Mouse (Mus musculus) stomach, embryonic 15.5 days (tissue): ENCODE results near the gene Gch1. TPM values are rescaled to one million over a fixed set of nuclear protein-coding genes. Genes with fewer than 3 reads are reported as not detected.

Experiments used
- ATAC-seq: fragments of 200-750 bp; cut with Nextera tagmentation; 2 replicates; pipeline ENCODE4 v1.8.0; 2017; ENCODE audit warnings: low read depth, moderate number of reproducible peaks, moderate TSS enrichment; ENCODE audit not compliant: insufficient read depth, low FRiP score
- H3K27ac ChIP-seq: fragments of 300-500 bp; sonication (generic); 2 replicates; pipeline ENCODE4 v1.5.1; 2015; ENCODE audit warnings: mild to moderate bottlenecking, inconsistent platforms
- H3K27me3 ChIP-seq: fragments of 300-500 bp; sonication (generic); replicated peaks from 2 replicates; pipeline ENCODE4 v1.6.1; 2015; ENCODE audit warnings: inconsistent platforms
- H3K36me3 ChIP-seq: fragments of 300-500 bp; sonication (generic); 2 replicates; pipeline ENCODE4 v1.6.1; 2015; ENCODE audit warnings: inconsistent platforms
- H3K4me1 ChIP-seq: fragments of 300-500 bp; sonication (generic); 2 replicates; pipeline ENCODE4 v1.6.1; 2015; ENCODE audit warnings: inconsistent platforms
- H3K4me2 ChIP-seq: fragments of 300-500 bp; sonication (generic); 2 replicates; pipeline ENCODE4 v1.6.1; 2015; ENCODE audit warnings: mild to moderate bottlenecking, inconsistent platforms
- H3K4me3 ChIP-seq: fragments of 300-500 bp; sonication (generic); replicated peaks from 2 replicates; pipeline ENCODE4 v1.5.1; 2015; ENCODE audit warnings: inconsistent platforms
- H3K9ac ChIP-seq: fragments of 300-500 bp; sonication (generic); 2 replicates; pipeline ENCODE4 v1.6.1; 2015; ENCODE audit warnings: inconsistent platforms
- H3K9me3 ChIP-seq: fragments of 300-500 bp; sonication (generic); 2 replicates; pipeline ENCODE4 v1.6.1; 2016; ENCODE audit warnings: inconsistent platforms
- WGBS: fragments of 180-500 bp; shearing (Covaris S2); methylation state at CpG from one replicate; pipeline ENCODE4 v1.1.7; 2015; 5-methylcytosine and 5-hydroxymethylcytosine counted together
- polyA plus RNA-seq: library from polyadenylated mRNA; unstranded; fragments of >200 nt; fragmentation: Nextera tagmentation; extraction: Ambion mirVana; gene quantifications from 2 replicates; pipeline ENCODE4 v1.2.1, GENCODE M21; 2015

Gene Gch1
- polyA plus RNA-seq, 1 experiment from 2014 or later, result 7.7 TPM

DNA sequence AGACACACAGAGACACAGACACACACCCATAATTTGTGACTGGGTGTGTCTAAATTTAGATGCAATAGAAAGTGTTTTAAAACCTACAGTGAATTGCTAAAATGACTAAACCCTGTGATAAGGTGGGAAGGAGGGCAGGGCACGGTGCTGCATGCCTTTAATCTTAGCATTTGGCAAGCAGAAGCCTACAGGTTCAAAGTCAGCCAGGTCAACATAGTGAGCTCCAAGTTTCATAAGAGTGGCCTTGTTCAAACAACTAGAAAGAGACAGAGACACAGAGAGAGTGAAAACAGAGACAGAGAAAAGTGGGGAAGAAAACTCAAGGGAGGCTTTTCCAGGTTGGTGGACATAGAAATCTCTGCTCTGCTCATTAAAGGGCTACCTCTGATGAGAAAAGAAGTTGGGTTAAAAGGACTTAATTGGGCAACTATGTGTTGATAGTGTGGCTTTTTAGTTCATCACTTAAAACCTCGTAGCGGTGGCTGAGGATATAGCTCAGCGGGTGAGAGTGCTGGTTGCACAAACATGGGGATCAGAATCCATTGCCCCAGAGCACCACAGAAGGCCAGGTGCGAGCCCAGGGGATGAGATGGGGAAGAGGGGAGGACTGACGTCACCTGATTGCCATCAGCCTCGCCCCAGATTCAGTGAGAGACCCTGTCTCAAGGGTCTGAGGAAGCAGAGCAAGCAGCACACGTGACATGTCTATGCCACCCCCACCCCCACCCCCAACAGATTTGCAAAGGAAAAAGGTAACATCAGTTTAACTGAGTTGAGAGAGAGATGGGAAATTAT, 31.2 kb upstream of the Gch1 start:
- no peak overlapping the region for H3K4me2 ChIP-seq
- 76% methylated on average over 8 of the region's 8 CpGs for WGBS

DNA sequence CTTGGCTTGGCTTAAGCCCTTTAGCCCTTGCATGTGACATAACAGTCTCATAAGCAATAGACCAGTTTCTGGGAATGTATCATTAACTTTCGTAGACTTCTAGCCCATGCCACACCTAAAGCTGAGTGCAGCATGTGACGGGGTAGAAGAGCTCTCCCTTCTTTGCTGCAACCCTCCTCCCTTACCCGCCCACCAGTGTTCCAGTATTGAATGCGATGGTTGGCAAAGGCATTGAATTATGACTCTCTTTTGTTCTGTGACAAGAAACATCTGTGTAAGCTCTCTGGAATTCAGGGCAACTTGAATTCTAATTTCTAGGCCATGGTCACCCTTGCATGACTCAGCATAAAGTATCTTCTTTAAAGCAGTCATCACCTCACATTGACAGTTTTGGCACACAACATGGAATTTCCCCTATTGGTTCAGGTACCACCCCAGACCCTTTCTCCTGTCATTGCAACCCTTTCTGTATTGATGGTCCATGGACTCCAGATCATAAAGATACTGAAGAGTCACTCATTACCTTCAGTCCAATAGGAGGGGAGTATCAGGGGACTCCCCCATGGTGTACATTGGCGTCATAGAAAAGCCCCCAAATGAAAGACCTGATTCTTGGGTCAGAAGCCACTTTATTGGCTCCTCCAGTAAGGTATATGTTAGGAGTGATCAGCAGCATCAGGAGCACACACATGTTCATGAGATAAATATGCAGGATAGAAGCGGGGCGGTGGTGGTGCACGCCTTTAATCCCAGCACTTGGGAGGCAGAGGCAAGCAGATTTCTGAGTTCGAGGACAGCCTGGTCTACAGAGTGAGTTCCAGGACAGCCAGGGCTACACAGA, 29.8 kb upstream of the Gch1 start:
- Histone ChIP-seq H3K9ac (no peak overlapping the region), H3K4me1 (no peaks in the 10 kb centered on the region), H3K27ac (no peak overlapping the region), H3K27me3 (no peaks in the 10 kb centered on the region), H3K4me3 (no peak overlapping the region), H3K4me2 (no peak overlapping the region), H3K36me3 (no peaks in the 10 kb centered on the region), H3K9me3 (no peaks in the 10 kb centered on the region)
- WGBS, result 88% methylated on average over 9 of the region's 9 CpGs
- ATAC-seq, result no peak

More for the DNA sequence above, 31.2 kb upstream of the Gch1 start:
- no peak overlapping the region for H3K4me3 ChIP-seq
- no peaks in the 10 kb centered on the region for H3K36me3 ChIP-seq
- no peak overlapping the region for H3K9ac ChIP-seq
- H3K27me3 ChIP-seq, result no peaks in the 10 kb centered on the region
- H3K9me3 ChIP-seq, result no peaks in the 10 kb centered on the region
- no peaks in the 10 kb centered on the region for H3K4me1 ChIP-seq
- ATAC-seq, result no peak
- H3K27ac ChIP-seq, result no peak overlapping the region

DNA sequence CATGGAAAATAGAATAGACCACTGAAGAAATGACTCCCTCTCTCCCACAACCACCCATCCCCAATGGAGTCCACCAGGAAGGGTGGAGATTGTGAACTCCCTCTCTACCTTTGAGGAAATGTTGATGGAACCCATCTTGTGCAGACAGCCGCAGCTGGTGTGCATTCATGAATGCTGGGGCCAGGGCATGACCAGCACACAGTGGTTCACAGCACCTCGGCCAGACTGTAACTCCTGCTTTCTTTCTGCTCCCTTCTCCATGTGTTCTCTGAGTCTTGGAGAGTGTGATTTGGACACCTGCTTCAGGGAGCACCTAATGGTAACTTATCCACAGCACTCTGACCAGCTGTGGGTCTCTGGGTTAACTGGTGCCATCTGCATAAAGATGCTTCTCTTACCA, 27.3 kb upstream of the Gch1 start:
- no peaks in the 10 kb centered on the region for H3K36me3 ChIP-seq
- H3K4me1 ChIP-seq, result no peaks in the 10 kb centered on the region
- H3K27me3 ChIP-seq, result no peaks in the 10 kb centered on the region
- no peak overlapping the region for H3K4me3 ChIP-seq
- H3K4me2 ChIP-seq, result no peak overlapping the region
- no peak overlapping the region for H3K9ac ChIP-seq
- ATAC-seq, result no peak
- H3K9me3 ChIP-seq, result no peaks in the 10 kb centered on the region
- WGBS, result 85% methylated on average over 2 of the region's 2 CpGs
- no peak overlapping the region for H3K27ac ChIP-seq

DNA sequence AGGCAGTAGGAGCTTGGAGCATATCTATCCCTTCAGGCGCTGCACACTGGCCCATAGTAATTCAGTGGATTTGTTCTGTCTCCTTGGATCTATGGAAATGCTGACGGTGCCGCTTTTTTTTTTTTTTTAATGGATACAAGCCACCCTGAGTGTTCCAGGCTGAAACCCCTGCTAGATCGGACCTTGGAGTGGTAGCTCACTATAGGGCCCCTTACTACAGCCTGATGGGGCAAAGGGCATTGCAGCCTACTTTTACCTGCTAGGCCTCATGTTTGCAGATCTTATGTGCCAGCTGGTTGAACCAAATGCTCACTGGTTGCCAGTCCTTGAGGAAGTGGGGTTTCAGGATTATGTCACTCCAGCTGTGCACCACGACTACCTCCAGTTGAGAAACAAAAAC, 25.2 kb upstream of the Gch1 start:
- no peak; the same call in 1 of the 2 replicates for ATAC-seq

DNA sequence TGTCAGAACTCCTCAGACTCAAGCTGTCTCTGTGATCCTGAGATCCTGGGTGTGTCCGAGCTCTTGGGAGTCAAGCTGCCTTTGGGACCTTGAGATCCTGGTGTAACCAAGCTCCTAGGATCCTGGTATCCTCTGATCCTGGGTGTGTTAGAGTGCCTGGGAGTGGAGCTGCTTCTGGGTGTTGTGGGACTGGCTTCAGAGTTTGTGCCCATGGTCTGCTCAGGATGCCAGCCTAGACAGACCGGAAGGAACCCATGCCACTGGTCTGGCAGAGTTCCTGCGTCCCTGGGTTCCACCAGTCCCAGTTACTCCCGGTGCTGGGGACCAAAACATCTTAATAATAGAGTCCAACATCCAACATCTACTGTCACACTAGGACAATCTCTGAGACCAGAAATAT, 24.1 kb upstream of the Gch1 start:
- no peak for ATAC-seq
- no peaks in the 10 kb centered on the region for H3K4me1 ChIP-seq
- WGBS, result 79% methylated on average over 4 of the region's 4 CpGs

More for the DNA sequence above, 25.2 kb upstream of the Gch1 start:
- no peaks in the 10 kb centered on the region for H3K4me1 ChIP-seq
- H3K4me3 ChIP-seq, result no peak overlapping the region
- H3K9ac ChIP-seq, result no peak overlapping the region
- 64% methylated on average over 5 of the region's 5 CpGs for WGBS
- H3K36me3 ChIP-seq, result no peaks in the 10 kb centered on the region
- H3K27ac ChIP-seq, result no peak overlapping the region
- no peaks in the 10 kb centered on the region for H3K9me3 ChIP-seq
- no peak overlapping the region for H3K4me2 ChIP-seq
- H3K27me3 ChIP-seq, result no peaks in the 10 kb centered on the region

DNA sequence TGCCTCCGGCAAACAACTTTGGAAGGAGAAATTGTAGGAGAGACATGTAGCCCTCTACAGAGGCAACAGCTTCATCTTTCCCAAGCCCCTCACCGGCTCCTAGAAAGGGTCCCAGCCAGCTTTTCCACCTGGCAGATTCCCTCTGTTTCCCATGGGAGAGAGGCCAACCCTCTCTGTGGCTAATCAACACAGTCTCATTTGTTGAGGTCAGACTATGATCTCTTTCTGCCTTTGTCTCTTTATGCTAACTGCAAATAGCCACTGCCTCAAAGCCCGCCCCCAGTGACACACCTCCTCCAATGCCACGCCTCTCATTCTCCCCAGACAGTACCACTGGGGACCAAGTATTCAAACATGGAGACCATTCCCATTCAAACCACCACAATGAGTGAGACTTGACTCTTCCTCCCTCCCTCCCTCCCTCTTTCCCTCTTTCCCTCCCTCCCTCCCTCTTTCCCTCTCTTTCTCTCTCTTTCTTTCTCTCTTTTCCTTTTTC, 20.5 kb upstream of the Gch1 start:
- H3K4me3 ChIP-seq, result no peak overlapping the region
- no peak overlapping the region for H3K9ac ChIP-seq
- H3K27ac ChIP-seq, result no peak overlapping the region
- no peak for ATAC-seq
- no peaks in the 10 kb centered on the region for H3K27me3 ChIP-seq
- WGBS, result 85% methylated on average over 4 of the region's 4 CpGs
- no peaks in the 10 kb centered on the region for H3K36me3 ChIP-seq
- H3K9me3 ChIP-seq, result no peaks in the 10 kb centered on the region
- no peak overlapping the region for H3K4me2 ChIP-seq
- H3K4me1 ChIP-seq, result no peaks in the 10 kb centered on the region

More for the DNA sequence above, 24.1 kb upstream of the Gch1 start:
- Histone ChIP-seq H3K27me3 (no peaks in the 10 kb centered on the region), H3K4me3 (no peak overlapping the region), H3K9me3 (no peaks in the 10 kb centered on the region), H3K36me3 (no peaks in the 10 kb centered on the region), H3K27ac (no peak overlapping the region), H3K4me2 (no peak overlapping the region), H3K9ac (no peak overlapping the region)

DNA sequence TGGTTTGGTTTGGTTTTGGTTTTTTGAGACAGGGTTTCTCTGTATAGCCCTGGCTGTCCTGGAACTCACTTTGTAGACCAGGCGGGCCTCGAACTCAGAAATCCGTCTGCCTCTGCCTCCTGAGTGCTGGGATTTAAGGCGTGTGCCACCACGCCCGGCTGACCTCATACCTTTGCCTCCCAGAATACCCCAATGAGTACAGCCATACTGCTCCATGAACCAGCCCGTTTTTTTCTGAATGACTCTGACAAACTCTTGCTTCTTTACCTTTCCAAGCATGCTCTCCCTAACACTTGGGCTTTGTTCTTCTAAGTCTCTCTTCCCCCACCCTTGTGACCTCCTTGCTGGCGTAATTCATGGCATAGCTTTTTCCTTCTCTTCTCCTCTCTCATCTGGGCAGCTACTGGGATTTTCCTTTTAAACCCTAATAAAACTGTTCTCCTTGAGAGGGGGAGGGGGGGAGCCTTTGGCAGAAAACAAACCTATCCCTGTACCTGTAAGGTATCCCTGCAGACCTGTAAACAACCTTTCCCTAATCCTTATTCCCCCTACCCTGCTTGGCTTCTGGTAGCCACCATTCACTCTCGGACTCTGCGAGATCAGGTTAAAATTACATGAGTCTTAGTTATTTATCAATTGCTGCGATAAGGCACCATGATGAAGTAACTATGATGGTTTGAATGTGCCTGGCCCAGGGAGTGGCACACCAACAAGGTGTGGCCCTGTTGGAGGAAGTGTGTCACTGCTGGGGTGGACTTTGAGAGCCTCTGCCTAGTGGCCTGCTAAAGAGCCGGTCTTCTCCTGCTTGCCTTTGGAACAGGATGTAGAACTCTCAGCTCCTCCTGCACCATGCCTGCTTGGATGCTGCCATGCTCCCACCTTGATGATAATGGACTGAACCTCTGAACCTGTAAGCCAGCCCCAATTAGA, 19.6 kb upstream of the Gch1 start:
- no peak overlapping the region for H3K9ac ChIP-seq
- no peaks in the 10 kb centered on the region for H3K4me1 ChIP-seq
- no peaks in the 10 kb centered on the region for H3K27me3 ChIP-seq
- ATAC-seq, result 0 out of 2 replicates have a peak, but pooled peaks have one; percentile 39
- H3K27ac ChIP-seq, result no peak overlapping the region; the same call in 1 of the 2 replicates
- WGBS, result 84% methylated on average over 12 of the region's 12 CpGs
- H3K4me2 ChIP-seq, result no peak overlapping the region
- H3K4me3 ChIP-seq, result no peak overlapping the region
- H3K36me3 ChIP-seq, result no peaks in the 10 kb centered on the region
- H3K9me3 ChIP-seq, result no peaks in the 10 kb centered on the region

DNA sequence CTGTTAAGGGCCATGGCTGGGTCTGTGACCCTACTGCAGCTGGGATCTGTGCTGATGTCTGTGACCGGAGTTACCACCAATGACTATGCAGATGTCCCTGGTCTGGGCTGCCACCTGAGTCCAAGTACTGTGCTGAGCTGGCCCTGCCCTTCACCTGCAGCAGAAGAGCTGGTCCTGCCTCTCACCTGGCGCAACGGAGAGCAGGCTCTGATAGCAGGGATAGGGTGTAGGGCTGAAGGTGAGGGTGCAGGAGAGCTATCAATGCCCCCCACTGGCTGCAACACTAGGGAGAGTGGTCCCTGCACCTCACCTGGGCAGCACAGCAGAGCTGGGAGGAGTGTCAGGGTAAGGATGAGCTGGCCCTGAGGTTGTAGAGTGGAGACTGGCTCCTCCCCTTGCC, 17.4 kb upstream of the Gch1 start:
- no peak overlapping the region for H3K27ac ChIP-seq
- 79% methylated on average over 3 of the region's 3 CpGs for WGBS
- 0 out of 2 replicates have a peak, but pooled peaks have one; percentile 27 for ATAC-seq
- H3K27me3 ChIP-seq, result no peaks in the 10 kb centered on the region
- H3K9ac ChIP-seq, result no peak overlapping the region
- H3K4me2 ChIP-seq, result no peak overlapping the region
- H3K4me1 ChIP-seq, result no peaks in the 10 kb centered on the region
- no peaks in the 10 kb centered on the region for H3K36me3 ChIP-seq
- no peaks in the 10 kb centered on the region for H3K9me3 ChIP-seq
- H3K4me3 ChIP-seq, result no peak overlapping the region

DNA sequence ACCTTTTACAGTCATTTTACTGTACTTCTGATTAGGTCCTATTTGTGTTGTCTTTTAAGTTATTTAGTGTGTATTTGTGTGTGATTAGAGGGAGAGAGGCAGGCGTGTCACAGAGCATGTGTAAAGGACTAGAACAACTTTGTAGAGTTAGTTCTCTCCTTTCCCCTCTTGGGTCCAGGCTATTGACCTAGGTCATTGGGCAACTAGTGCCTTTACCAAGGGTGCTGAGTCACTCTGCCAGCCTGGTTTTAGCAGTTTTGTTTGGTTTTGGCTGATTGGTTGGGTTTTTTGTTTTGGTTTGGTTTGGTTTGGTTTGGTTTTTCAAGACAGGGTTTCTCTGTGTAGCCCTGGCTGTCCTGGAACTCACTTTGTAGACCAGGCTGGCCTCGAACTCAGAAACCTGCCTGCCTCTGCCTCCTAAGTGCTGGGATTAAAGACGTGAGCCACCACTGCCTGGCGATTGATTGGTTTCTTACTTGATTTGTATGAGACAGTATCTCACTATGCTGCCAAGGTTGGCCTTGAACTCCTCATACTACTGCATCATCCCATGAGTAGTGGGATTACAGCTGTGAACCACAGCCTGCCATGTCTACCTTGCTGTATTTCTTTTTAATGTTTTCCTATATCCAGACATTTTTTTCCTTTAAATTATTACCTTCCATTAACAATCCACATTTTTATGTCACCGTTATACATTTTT, 16.2 kb upstream of the Gch1 start:
- Histone ChIP-seq H3K4me3 (no peak overlapping the region), H3K36me3 (no peaks in the 10 kb centered on the region), H3K27me3 (no peaks in the 10 kb centered on the region), H3K9ac (no peak overlapping the region), H3K27ac (no peak overlapping the region), H3K9me3 (no peaks in the 10 kb centered on the region), H3K4me2 (no peak overlapping the region), H3K4me1 (no peaks in the 10 kb centered on the region)
- WGBS, result 92% methylated on average over 5 of the region's 5 CpGs
- ATAC-seq, result no peak

DNA sequence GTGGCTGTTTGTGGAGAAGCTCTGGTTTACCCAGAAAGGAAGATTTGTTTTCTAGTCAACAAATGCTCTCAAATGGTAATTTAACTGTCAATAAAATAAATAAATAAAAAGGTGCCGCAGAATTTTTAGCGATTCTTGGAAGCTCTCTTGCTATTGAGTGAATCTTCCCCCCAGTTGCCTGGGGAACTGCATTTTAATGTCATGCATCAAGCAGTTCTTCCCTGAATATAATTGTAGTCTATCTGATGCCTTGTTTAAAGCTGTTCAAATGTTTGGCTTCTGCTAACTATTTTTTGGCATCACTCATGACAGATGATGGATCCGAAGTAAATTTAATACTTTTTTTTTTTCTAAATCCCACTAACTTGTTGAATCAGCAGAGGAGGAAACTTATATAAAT, 8.1 kb upstream of the Gch1 start:
- Histone ChIP-seq H3K4me2 (no peak overlapping the region), H3K36me3 (no peaks in the 10 kb centered on the region), H3K4me3 (no peak overlapping the region), H3K27ac (no peak overlapping the region), H3K9me3 (no peaks in the 10 kb centered on the region), H3K9ac (no peak overlapping the region), H3K27me3 (no peaks in the 10 kb centered on the region), H3K4me1 (no peaks in the 10 kb centered on the region)
- 81% methylated on average over 3 of the region's 3 CpGs for WGBS
- ATAC-seq, result no peak

DNA sequence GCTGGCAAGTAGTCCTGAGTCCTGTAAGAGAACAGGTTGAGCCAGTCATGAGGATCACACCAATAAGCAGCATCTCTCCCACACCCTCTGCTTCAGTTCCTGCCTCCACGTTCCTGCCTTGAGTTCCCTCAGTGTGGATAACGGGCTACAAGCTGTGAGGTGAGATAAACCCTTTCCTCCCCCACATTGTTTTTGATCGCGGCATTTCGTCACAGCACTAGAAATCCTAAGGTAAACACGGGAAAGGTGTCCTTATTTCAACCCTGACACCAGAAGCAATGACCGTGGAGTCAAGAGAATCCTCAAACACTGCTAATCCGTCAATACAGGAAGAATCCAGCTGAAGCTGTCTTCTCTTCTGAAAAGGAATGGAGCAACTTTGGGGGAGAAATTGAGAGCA, 7.5 kb upstream of the Gch1 start:
- Histone ChIP-seq H3K9ac (no peak overlapping the region), H3K4me3 (no peak overlapping the region), H3K4me2 (no peak overlapping the region), H3K27me3 (no peaks in the 10 kb centered on the region), H3K9me3 (no peaks in the 10 kb centered on the region), H3K27ac (no peak overlapping the region), H3K36me3 (no peaks in the 10 kb centered on the region), H3K4me1 (no peaks in the 10 kb centered on the region)
- ATAC-seq, result no peak
- WGBS, result 71% methylated on average over 8 of the region's 8 CpGs
